Mouse (Mus musculus) effector memory CD4-positive, alpha-beta T cell, adult 5 months (primary cell): ENCODE data around the gene Gm31571. TPM values are rescaled to one million over a fixed set of nuclear protein-coding genes. Genes with fewer than 3 reads are reported as not detected.

Experiments used
- polyA plus RNA-seq: library from polyadenylated mRNA; unstranded; fragments of 100-300 nt; shearing (Covaris generic); gene quantifications from one replicate; pipeline ENCODE4 v1.2.1, GENCODE M21; 2017

The Gm31571 gene
- polyA plus RNA-seq: not detected

GRCm38 (mm10) chrY:22051253-22051652 lies at the start of gene Gm31571:
Gene Gm31571, minus strand, starts transcription at chrY:22051353.

